Mouse (Mus musculus) neural tube, embryonic 14.5 days (tissue): ENCODE results near the gene Ppp1r15b. TPM values are rescaled to one million over a fixed set of nuclear protein-coding genes. Genes with fewer than 3 reads are reported as not detected.

ENCODE experiments used
- ATAC-seq: fragments of 200-750 bp; cut with Nextera tagmentation; 2 replicates; pipeline ENCODE4 v1.8.0; 2017; ENCODE audit warnings: low read depth, mild to moderate bottlenecking, moderate TSS enrichment, moderate library complexity
- H3K27ac ChIP-seq: fragments of 300-500 bp; sonication (generic); 2 replicates; pipeline ENCODE4 v1.5.1; 2014; ENCODE audit warnings: low read depth, mild to moderate bottlenecking, control low read depth, low read length, moderate library complexity, mixed read lengths
- H3K27me3 ChIP-seq: fragments of 300-500 bp; sonication (generic); 2 replicates; pipeline ENCODE4 v1.6.1; 2014; ENCODE audit warnings: low read length; ENCODE audit not compliant: control insufficient read depth, insufficient read depth
- H3K36me3 ChIP-seq: fragments of 300-500 bp; sonication (generic); 2 replicates; pipeline ENCODE4 v1.6.1; 2014; ENCODE audit warnings: low read length, mixed read lengths; ENCODE audit not compliant: control insufficient read depth, insufficient read depth
- H3K4me1 ChIP-seq: fragments of 300-500 bp; sonication (generic); 2 replicates; pipeline ENCODE4 v1.6.1; 2014; ENCODE audit warnings: low read length; ENCODE audit not compliant: control insufficient read depth, insufficient read depth
- H3K4me2 ChIP-seq: fragments of 300-500 bp; sonication (generic); 2 replicates; pipeline ENCODE4 v1.6.1; 2014; ENCODE audit warnings: mild to moderate bottlenecking, low read depth, low read length, control low read depth
- H3K4me3 ChIP-seq: fragments of 300-500 bp; sonication (generic); 2 replicates; pipeline ENCODE4 v1.5.1; 2014; ENCODE audit warnings: low read depth, low read length, control low read depth, mixed read lengths
- H3K9ac ChIP-seq: fragments of 300-500 bp; sonication (generic); replicated peaks from 2 replicates; pipeline ENCODE4 v1.6.1; 2014; ENCODE audit warnings: low read depth, mild to moderate bottlenecking, control low read depth, low read length, mixed read lengths
- H3K9me3 ChIP-seq: fragments of 300-500 bp; sonication (generic); 2 replicates; pipeline ENCODE4 v1.6.1; 2016; ENCODE audit warnings: low read length; ENCODE audit not compliant: control insufficient read depth
- WGBS: fragments of 180-500 bp; shearing (Covaris S2); extraction: QIAGEN DNeasy Blood & Tissue Kit; methylation state at CpG from one replicate; pipeline ENCODE4 v1.1.7; 2014; 5-methylcytosine and 5-hydroxymethylcytosine counted together
- polyA plus RNA-seq: library from polyadenylated mRNA; unstranded; fragments of >200 nt; fragmentation: Nextera tagmentation; extraction: Ambion mirVana; gene quantifications from 2 replicates; pipeline ENCODE4 v1.2.1, GENCODE M21; 2014

Gene Ppp1r15b
- polyA plus RNA-seq, 1 experiment from 2014 or later = 25.9 TPM

GRCm38 (mm10) chr1:133129471-133130221 lies 1.3 kb upstream of the Ppp1r15b start:
- WGBS = 14% methylated on average over 16 of the region's 16 CpGs

DNA sequence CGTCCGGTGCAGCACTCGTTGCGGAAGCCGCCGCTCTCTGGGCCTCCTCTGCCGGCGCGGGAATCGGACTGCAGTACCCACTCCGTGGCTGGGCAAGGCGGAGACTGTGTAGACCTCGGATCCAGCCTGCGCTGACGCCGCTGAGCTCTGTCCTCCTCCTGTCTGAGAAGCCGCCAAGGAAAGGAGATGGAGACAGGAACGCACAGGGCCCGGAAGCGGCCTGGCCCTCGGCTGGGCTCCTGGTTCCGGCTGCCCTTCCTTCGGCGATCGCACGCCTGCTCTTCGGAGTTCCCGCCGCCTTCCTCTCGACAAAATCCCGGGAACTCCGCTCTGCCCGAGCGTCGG lies 590 bp downstream of the Ppp1r15b start:
- no peaks in the 10 kb centered on the region for H3K9me3 ChIP-seq
- under 1% methylated on average over 31 of the region's 35 CpGs for WGBS
- peak overlapping the region; percentile 94 for H3K9ac ChIP-seq
- peak overlapping the region; percentile 100 for H3K4me2 ChIP-seq
- peak overlapping the region; percentile 93 for H3K27ac ChIP-seq
- peaks cover 1% of the 10 kb centered on the region; the same call in 1 of the 2 replicates for H3K36me3 ChIP-seq
- H3K4me1 ChIP-seq = peaks cover 30% of the 10 kb centered on the region
- no peak for ATAC-seq
- peaks cover 3% of the 10 kb centered on the region; the same call in 1 of the 2 replicates for H3K27me3 ChIP-seq
- H3K4me3 ChIP-seq = peak overlapping the region; percentile 97

More at GRCm38 (mm10) chr1:133129471-133130221, 1.3 kb upstream of the Ppp1r15b start:
- peak overlapping the region; percentile 3; the same call in 1 of the 2 replicates for H3K4me2 ChIP-seq
- H3K4me3 ChIP-seq = no peak overlapping the region
- H3K4me1 ChIP-seq = peaks cover 23% of the 10 kb centered on the region
- H3K27ac ChIP-seq = no peak overlapping the region; the same call in 1 of the 2 replicates
- no peak for ATAC-seq
- no peaks in the 10 kb centered on the region for H3K36me3 ChIP-seq
- peaks cover 3% of the 10 kb centered on the region; the same call in 1 of the 2 replicates for H3K27me3 ChIP-seq
- no peaks in the 10 kb centered on the region for H3K9me3 ChIP-seq
- no peak overlapping the region for H3K9ac ChIP-seq

DNA sequence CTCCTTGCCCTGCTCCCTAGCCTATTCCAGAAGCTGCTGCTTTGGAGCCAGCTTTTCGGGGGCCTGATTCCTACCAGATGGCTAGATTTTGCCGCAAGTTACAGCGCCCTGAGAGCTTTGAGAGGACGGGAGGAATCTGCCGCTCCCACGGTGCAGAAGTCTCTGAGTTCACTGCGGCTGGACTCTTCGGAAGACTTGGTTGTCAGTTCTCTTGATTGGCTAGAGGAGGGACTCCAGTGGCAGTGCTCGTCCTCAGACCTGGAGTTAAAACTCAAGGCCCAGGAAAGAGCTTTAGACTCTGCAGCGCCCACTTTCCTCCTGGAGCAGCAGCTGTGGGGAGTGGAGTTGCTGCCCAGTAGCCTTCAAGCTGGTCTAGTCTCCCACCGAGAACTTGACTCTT lies 993 bp downstream of the Ppp1r15b start:
- peak overlapping the region; percentile 100 for H3K4me2 ChIP-seq
- H3K27ac ChIP-seq = peak overlapping the region; percentile 93
- H3K9me3 ChIP-seq = no peaks in the 10 kb centered on the region
- H3K36me3 ChIP-seq = peaks cover 5% of the 10 kb centered on the region
- 0% methylated on average over 11 of the region's 11 CpGs for WGBS
- ATAC-seq = no peak
- H3K9ac ChIP-seq = peak overlapping the region; percentile 94
- H3K4me1 ChIP-seq = peaks cover 30% of the 10 kb centered on the region
- H3K4me3 ChIP-seq = peak overlapping the region; percentile 97
- peaks cover 3% of the 10 kb centered on the region; the same call in 1 of the 2 replicates for H3K27me3 ChIP-seq

DNA sequence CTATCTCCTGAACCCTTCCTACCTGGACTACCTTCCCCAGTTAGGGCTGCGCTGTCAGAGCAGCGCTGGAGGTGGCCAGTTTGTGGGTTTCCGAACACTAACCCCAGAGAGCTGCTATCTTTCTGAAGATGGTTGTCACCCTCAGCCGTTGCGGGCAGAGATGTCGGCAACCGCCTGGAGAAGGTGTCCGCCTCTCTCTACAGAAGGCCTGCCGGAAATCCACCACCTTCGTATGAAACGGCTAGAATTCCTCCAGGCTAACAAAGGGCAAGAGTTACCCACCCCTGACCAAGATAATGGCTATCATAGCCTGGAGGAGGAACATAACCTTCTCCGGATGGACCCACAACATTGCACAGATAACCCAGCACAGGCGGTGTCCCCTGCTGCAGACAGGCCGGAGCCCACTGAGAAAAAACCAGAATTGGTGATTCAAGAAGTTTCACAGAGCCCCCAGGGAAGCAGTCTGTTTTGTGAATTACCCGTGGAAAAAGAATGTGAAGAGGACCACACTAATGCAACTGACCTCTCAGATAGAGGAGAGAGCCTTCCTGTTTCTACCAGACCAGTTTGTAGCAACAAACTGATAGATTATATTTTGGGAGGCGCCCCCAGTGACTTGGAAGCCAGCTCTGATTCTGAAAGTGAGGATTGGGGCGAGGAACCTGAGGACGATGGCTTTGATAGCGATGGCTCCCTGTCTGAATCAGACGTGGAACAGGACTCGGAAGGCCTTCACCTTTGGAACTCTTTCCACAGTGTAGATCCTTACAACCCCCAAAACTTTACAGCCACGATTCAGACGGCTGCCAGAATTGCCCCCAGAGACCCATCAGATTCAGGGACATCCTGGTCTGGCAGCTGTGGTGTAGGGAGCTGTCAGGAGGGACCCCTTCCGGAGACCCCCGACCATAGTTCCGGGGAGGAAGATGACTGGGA lies 1.7 kb downstream of the Ppp1r15b start:
- Histone ChIP-seq H3K4me1 (peaks cover 30% of the 10 kb centered on the region), H3K9ac (peak overlapping the region; percentile 94), H3K4me3 (peak overlapping the region; percentile 97), H3K36me3 (peaks cover 11% of the 10 kb centered on the region), H3K27ac (no peak overlapping the region), H3K27me3 (peaks cover 3% of the 10 kb centered on the region; the same call in 1 of the 2 replicates), H3K9me3 (no peaks in the 10 kb centered on the region), H3K4me2 (peak overlapping the region; percentile 100)
- ATAC-seq = no peak
- WGBS = 8% methylated on average over 26 of the region's 26 CpGs

GRCm38 (mm10) chr1:133133425-133133824 lies 2.5 kb downstream of the Ppp1r15b start:
- no peaks in the 10 kb centered on the region for H3K9me3 ChIP-seq
- H3K4me1 ChIP-seq = peaks cover 30% of the 10 kb centered on the region
- WGBS = 11% methylated on average over 2 of the region's 2 CpGs
- peaks cover 3% of the 10 kb centered on the region; the same call in 1 of the 2 replicates for H3K27me3 ChIP-seq
- H3K4me3 ChIP-seq = peak overlapping the region; percentile 97
- H3K36me3 ChIP-seq = peaks cover 17% of the 10 kb centered on the region
- H3K4me2 ChIP-seq = peak overlapping the region; percentile 100
- H3K27ac ChIP-seq = no peak overlapping the region
- H3K9ac ChIP-seq = peak overlapping the region; percentile 94
- ATAC-seq = no peak

DNA sequence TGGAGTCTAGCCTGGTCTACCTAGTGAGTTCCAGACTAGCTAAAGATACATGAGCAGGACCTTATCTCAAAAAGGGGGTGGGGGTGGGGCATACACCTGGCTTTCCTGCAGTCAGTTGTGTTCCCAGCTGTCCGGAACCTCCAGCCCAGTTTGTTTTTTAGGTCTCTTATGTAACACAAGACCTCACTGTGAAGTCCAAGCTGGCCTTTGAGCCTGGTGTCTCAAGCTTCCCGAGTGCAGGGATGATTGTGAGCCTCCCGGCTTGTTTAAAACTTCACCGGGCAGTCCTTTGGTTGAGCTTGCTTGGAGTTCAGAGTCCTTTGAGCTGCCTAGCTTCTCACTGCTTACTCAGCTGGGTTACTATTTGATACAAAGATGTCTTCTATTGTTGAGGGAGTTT lies 3.1 kb downstream of the Ppp1r15b start:
- H3K36me3 ChIP-seq = peaks cover 21% of the 10 kb centered on the region
- 30% methylated on average over 4 of the region's 4 CpGs for WGBS
- H3K9ac ChIP-seq = peak overlapping the region; percentile 48; the same call in 1 of the 2 replicates
- H3K4me2 ChIP-seq = peak overlapping the region; percentile 100
- H3K4me1 ChIP-seq = peaks cover 30% of the 10 kb centered on the region
- H3K9me3 ChIP-seq = no peaks in the 10 kb centered on the region
- ATAC-seq = no peak
- H3K27ac ChIP-seq = no peak overlapping the region
- peak overlapping the region; percentile 97 for H3K4me3 ChIP-seq
- peaks cover 3% of the 10 kb centered on the region; the same call in 1 of the 2 replicates for H3K27me3 ChIP-seq

DNA sequence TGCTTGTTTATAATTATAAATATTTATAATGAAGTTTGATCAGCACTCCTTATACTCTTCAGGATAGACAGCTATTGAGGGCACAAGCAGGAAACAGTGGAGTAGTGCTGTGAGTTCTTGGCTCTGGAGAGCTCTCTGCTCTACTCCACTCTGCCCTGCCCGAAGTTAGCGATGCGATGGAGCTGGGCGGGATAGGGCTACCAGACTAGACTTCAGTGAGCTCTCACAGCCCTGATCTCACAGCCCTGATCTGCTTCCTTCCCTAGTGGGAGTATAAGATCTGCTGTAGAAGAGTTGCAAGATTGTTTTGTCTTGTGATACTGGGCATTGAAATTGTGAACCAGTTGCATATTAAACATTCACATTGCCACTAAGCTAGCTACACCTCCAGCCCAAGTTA lies 3.9 kb downstream of the Ppp1r15b start:
- WGBS = 59% methylated on average over 4 of the region's 4 CpGs
- no peak overlapping the region for H3K9ac ChIP-seq
- H3K9me3 ChIP-seq = no peaks in the 10 kb centered on the region
- peak overlapping the region; percentile 100 for H3K4me2 ChIP-seq
- H3K27ac ChIP-seq = no peak overlapping the region
- no peak for ATAC-seq
- peak overlapping the region; percentile 97 for H3K4me3 ChIP-seq
- H3K36me3 ChIP-seq = peaks cover 21% of the 10 kb centered on the region
- H3K27me3 ChIP-seq = peaks cover 3% of the 10 kb centered on the region; the same call in 1 of the 2 replicates
- H3K4me1 ChIP-seq = peaks cover 30% of the 10 kb centered on the region

GRCm38 (mm10) chr1:133135808-133136207 lies 4.9 kb downstream of the Ppp1r15b start:
- no peaks in the 10 kb centered on the region for H3K9me3 ChIP-seq
- WGBS = 55% methylated on average over 5 of the region's 5 CpGs
- peak overlapping the region; percentile 100; the same call in 1 of the 2 replicates for H3K4me2 ChIP-seq
- no peak overlapping the region for H3K4me3 ChIP-seq
- no peak overlapping the region for H3K27ac ChIP-seq
- H3K36me3 ChIP-seq = peaks cover 26% of the 10 kb centered on the region
- peaks cover 3% of the 10 kb centered on the region; the same call in 1 of the 2 replicates for H3K27me3 ChIP-seq
- no peak for ATAC-seq
- H3K4me1 ChIP-seq = peaks cover 30% of the 10 kb centered on the region
- H3K9ac ChIP-seq = no peak overlapping the region
